Mouse (Mus musculus): ENCODE measurements around the gene Rps6kc1.

Rps6kc1 gene

DNA sequence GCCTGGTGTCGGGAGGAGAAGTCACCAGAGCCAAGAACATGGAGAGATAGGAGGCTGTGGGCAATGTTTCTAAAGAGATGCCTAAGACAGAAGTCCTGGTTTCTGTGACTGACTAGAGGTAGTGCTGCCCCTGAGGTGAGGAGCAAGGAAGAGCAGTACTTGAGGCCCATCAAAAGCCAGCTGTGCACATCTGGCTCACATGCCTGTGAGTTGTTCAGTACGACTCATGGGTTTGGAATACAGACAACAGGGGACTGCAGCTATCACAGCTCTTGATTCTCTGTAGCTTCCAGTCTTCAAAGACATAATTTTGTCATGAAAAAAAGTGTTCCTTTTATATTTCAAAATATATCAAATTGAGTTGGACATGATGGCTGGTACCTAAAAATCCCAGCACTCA lies 10.5 kb downstream of the Rps6kc1 start:
- in situ Hi-C loops (cut with MboI) = no loop called here

- in situ Hi-C loops (cut with MboI) = no loop called here
Observed at GRCm38 (mm10) chr1:190898899-190899575, 12.5 kb downstream of the Rps6kc1 start.

DNA sequence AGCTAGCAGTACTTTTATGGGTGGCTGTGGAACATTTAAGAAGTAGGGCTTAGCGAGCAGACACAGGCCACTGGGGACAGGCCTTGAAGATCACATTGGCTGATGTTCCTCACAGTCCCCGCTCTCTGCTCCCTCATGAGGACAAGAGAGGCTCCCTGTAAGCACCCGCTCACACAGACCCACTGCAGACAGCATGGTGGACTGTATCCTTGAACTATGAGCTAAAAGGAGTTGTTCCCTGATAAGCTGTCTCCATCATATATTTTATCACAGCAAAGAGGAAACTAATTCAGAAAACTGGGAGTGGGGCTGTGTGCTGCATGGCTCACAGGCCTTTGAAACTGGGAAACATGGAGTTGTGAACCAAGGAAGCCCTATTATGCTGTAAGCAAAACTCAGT lies 13.4 kb downstream of the Rps6kc1 start:
- in situ Hi-C loops (cut with MboI) = no loop called here

DNA sequence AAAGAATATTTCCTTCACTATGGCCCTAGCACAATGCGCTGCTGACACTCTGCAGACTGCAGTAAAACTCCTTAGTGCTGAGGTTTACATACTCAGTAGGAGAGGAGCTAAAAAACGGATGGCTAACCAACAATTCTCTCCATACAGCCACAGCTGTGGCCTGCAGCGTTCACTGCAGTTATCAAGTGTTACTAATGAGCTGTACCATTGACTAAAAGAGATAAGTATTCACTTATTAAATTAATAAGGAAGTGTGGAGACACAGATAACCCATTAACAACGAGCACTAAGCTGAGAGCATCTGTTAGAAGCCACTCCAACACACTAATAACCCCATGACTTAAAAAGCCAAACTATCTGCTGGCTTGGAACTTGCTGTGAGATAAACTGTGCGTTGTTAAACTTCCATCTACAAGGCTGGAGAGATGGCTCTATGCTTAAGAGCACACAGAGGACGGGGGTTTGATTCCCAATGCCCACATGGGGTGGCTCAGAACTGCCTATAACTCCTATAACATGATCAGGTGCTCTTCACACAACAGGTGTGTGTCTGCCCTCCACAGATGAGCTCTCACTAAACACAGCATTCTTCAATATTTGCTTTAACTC lies 17.9 kb downstream of the Rps6kc1 start:
- in situ Hi-C loops (cut with MboI) = no loop called here

GRCm38 (mm10) chr1:190888646-190889045 lies 22.9 kb downstream of the Rps6kc1 start:
- in situ Hi-C loops (cut with MboI) = no loop called here

DNA sequence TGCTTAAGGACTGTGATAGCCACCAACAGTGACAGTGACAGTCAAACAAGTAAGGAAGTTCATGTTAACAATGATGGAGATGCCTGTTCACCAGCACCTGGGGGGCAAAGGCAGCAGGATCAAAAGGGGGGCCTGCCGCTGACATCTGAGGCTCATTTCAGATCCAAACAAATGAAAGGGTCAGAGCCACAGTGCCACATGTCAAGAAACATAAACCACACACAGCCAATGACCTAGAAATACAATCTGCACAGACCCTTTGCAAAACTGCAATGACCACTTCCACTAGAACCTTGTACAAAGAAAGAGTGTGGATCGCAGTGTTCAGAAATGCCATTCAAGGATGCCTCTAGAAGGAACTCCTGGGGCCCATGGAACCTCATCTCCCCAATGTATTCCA lies 23.5 kb downstream of the Rps6kc1 start:
- in situ Hi-C loops (cut with MboI) = no loop called here

- in situ Hi-C loops (cut with MboI) = no loop called here
Observed at GRCm38 (mm10) chr1:190886014-190886413, 25.6 kb downstream of the Rps6kc1 start.

DNA sequence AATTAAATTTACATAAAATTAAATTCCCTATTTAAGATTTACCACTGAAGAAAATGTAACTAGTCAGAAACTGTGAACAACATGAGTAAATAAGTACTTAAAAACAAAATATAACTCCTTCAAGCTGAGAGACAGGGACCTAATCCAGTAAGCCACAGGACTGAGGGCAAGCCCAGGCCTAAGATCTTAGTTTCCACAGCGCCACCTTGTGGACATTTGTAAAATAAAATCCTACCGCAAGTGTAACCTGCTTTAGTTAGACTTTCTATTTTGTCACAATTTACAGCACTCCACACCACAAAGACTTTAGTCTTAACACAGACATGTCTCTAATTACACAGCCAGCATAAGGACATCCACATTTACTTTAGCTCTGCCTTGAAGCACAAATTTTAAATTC lies 30.1 kb downstream of the Rps6kc1 start:
- in situ Hi-C loops (cut with MboI) = no loop called here

GRCm38 (mm10) chr1:190880638-190881037 lies 30.9 kb downstream of the Rps6kc1 start:
- in situ Hi-C loops (cut with MboI) = no loop called here

GRCm38 (mm10) chr1:190875751-190876150 lies 35.8 kb downstream of the Rps6kc1 start:
- in situ Hi-C loops (cut with MboI) = no loop called here

GRCm38 (mm10) chr1:190875089-190875488 lies 36.5 kb downstream of the Rps6kc1 start:
- in situ Hi-C loops (cut with MboI) = no loop called here

DNA sequence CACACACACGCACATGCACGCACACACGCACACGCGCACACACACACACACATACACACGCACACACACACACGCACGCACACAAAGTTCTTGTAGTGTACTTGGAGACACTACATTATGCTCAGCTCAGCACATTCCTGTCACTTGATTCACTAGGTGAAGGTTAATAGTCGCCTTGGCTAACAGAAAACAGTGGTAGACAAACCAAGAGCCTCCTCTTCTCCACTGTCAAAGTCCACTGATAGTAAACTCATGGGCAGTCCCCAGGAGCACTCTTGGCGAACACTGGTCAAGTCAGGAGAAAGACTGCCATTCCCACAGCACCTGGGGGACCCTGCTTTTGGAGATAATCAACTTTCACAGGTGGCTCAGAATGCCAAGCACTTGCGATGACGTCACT lies 40.5 kb downstream of the Rps6kc1 start:
- in situ Hi-C loops (cut with MboI) = no loop called here

DNA sequence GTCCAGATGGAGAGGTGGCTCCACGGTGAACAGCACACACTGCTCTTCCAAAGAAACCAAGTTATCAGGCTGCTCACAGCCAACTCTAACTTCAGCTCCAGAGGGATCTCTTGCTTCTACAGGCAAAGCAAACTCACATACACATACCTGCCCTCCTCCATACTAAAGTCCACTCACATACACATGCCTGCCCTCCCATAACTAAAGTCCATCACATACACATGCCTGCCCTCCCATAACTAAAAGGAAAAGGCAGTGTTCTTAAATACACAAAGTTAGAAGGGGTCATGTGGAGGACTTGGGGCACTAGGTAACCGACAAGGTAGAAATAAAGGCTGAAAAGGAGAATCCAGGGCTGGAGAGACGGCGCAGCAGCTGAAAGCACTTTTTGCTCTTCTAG lies 41.6 kb downstream of the Rps6kc1 start:
- in situ Hi-C loops (cut with MboI) = no loop called here

- in situ Hi-C loops (cut with MboI) = no loop called here
Observed at GRCm38 (mm10) chr1:190868790-190869189, 42.8 kb downstream of the Rps6kc1 start.

- in situ Hi-C loops (cut with MboI) = no loop called here
Observed at GRCm38 (mm10) chr1:190861626-190862025, 49.9 kb downstream of the Rps6kc1 start.

- in situ Hi-C loops (cut with MboI) = no loop called here
Observed at GRCm38 (mm10) chr1:190854465-190854864, 57.1 kb downstream of the Rps6kc1 start.

DNA sequence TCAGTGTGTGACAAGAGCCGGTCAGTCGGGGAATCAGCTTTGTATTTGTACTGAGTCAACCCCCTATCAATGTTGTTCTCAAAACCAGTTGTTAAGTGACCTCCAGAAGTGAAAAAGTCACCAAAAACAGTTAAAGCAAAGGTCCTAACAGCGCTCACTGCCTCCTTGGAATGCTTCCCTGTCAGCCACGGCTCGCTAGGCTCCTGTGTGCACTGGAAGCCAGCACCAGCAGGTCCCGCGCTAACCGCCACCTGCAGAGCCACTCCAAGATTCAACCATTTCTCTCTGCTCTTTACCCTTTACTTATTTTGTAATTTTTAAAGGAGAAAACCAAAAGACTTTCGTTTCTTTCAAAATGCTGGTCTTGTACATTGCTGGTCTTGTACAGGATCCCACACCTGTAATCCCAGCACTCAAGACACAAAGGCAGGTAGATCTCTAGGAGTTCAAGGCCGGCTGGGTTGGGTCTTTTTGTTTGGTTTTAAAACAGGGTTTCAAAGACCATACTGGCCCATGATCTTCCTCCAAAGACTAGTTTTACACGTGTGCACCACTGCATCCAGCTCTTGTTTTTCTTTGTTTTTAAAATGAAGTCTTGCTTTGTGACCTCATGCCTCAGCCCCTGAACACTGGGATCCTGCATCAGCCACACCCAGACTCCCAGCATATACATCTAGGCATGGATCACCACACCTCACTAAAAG lies 62.3 kb downstream of the Rps6kc1 start:
- in situ Hi-C loops (cut with MboI) = no loop called here

DNA sequence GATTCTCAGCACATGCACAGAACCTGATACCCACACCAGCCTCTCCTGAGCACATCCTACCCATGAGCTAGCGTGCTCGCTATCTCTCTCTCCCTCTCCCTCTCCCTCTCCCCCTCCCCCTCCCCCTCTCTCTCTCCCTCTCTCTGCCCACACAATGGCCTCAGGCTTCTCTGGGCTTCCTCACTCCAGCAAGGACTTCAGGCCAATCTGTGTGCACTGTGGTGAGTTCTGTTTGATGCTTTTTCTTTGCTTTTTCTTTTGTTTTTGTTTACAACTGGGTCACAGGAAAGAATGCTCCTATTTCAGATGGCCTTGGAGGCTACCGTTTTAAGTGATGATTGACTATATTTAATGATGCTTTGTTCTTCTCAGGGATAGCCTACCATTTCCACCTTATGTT lies 62.9 kb downstream of the Rps6kc1 start:
- in situ Hi-C loops (cut with MboI) = no loop called here

DNA sequence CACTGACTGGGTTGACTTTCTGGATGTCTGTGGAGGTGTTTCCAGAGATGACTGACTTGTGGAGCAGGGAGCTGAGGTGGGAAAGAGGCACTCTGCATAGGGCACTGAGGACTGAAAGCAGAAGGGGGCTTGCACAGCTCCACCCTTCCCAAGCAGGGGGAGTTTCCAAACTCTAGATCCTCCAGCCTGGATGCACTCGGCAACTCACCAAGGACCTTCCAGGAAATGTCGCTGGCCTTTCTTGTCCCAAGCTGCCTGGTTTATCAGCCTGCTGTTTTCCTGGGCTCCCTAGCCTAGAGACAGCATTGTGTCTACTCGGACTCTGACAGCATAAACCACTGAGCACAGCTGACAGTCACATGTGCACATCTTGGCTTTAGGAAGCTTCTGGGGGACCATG lies 64.6 kb downstream of the Rps6kc1 start:
- in situ Hi-C loops (cut with MboI) = no loop called here

GRCm38 (mm10) chr1:190846074-190846730 lies 65.4 kb downstream of the Rps6kc1 start:
- in situ Hi-C loops (cut with MboI) = no loop called here

DNA sequence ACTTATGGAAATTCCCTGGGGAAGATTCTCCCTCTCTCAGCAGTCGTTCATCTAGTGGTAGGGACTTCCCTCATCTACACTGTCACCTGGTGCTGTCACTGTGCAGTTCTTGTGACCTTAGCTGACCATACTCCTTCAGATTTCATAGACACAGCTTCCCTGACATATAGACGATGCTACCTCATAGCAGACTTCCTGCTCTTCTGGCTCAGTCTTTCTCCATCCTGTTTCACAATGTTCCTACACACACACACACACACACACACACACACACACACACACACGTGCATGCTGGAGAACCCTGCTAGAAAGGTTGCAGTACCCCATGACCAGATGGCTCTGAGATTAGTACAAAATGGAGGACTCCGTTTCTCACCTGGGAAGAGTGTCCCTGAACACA lies 66.2 kb downstream of the Rps6kc1 start:
- in situ Hi-C loops (cut with MboI) = no loop called here

GRCm38 (mm10) chr1:190844356-190844755 lies 67.2 kb downstream of the Rps6kc1 start:
- in situ Hi-C loops (cut with MboI) = no loop called here

- in situ Hi-C loops (cut with MboI) = no loop called here
Observed at GRCm38 (mm10) chr1:190836046-190836445, 75.5 kb downstream of the Rps6kc1 start.

Measured in mature B cell (primary cell).